Mouse (Mus musculus) left cerebral cortex, adult 8-10 months (tissue): ENCODE measurements at regions not wholly inside any gene's neighbourhood (a gene's known extent, or its start where the extent isn't known, plus 50 kb on each side); places are given as distances from the start of the nearest gene placed in this dataset.

Experiments used
- DNase-seq, 2 experiments: peaks; one replicate each; pipeline ENCODE4 v3.0.0; 2022; ENCODE audit warnings: low spot score in 2 of 2

- DNase-seq = no peak
Observed at GRCm38 (mm10) chr2:46491081-46491480, 1373.9 kb upstream of the Zeb2 start.

- no peak for DNase-seq
Observed at GRCm38 (mm10) chr2:46468936-46469629, 1351.9 kb upstream of the Zeb2 start.

- DNase-seq = no peak
Observed at GRCm38 (mm10) chr2:46465389-46465788, 1348.2 kb upstream of the Zeb2 start.

GRCm38 (mm10) chr2:46464913-46465312, 1347.7 kb upstream of the Zeb2 start:
- DNase-seq = no peak

GRCm38 (mm10) chr2:46462670-46463069, 1345.5 kb upstream of the Zeb2 start:
- no peak for DNase-seq

GRCm38 (mm10) chr2:46450698-46451097, 1333.5 kb upstream of the Zeb2 start:
- no peak for DNase-seq

- no peak for DNase-seq
Observed at GRCm38 (mm10) chr2:46445306-46445705, 1328.1 kb upstream of the Zeb2 start.

- DNase-seq = peak; percentile 8 to 18
Observed at GRCm38 (mm10) chr2:46443686-46444180, 1326.5 kb upstream of the Zeb2 start.

- DNase-seq = no peak
Observed at GRCm38 (mm10) chr2:46443061-46443685, 1326.0 kb upstream of the Zeb2 start.

GRCm38 (mm10) chr2:46442576-46442975, 1325.4 kb upstream of the Zeb2 start:
- no peak for DNase-seq

GRCm38 (mm10) chr2:46441927-46442326, 1324.7 kb upstream of the Zeb2 start:
- DNase-seq = no peak

GRCm38 (mm10) chr2:46441348-46441747, 1324.2 kb upstream of the Zeb2 start:
- DNase-seq = no peak

GRCm38 (mm10) chr2:46440038-46440437, 1322.8 kb upstream of the Zeb2 start:
- DNase-seq = no peak

GRCm38 (mm10) chr2:46418281-46418680, 1301.1 kb upstream of the Zeb2 start:
- no peak for DNase-seq

GRCm38 (mm10) chr2:46402373-46403114, 1285.3 kb upstream of the Zeb2 start:
- DNase-seq = no peak

GRCm38 (mm10) chr2:46394161-46394560, 1277.0 kb upstream of the Zeb2 start:
- no peak for DNase-seq

- no peak for DNase-seq
Observed at GRCm38 (mm10) chr2:46372847-46373461, 1255.8 kb upstream of the Zeb2 start.

GRCm38 (mm10) chr2:46371755-46372154, 1254.6 kb upstream of the Zeb2 start:
- DNase-seq = no peak

GRCm38 (mm10) chr2:46370949-46371348, 1253.8 kb upstream of the Zeb2 start:
- DNase-seq = no peak

GRCm38 (mm10) chr2:46368882-46369281, 1251.7 kb upstream of the Zeb2 start:
- no peak for DNase-seq

- DNase-seq = peak in 1 of 2 experiments; percentile 13
Observed at GRCm38 (mm10) chr2:46366135-46366485, 1248.9 kb upstream of the Zeb2 start.
